Mouse (Mus musculus) lung, postnatal 0 days (tissue): ENCODE data around the gene Phf14. TPM values are rescaled to one million over a fixed set of nuclear protein-coding genes. Genes with fewer than 3 reads are reported as not detected.
"Not testable (repeated sequence)": the region's sequence is repeated elsewhere in the genome, so short reads cannot be mapped to it uniquely, and the experiment has no call there.

ENCODE experiments used
- ATAC-seq: fragments of 200-750 bp; cut with Nextera tagmentation; 2 replicates; pipeline ENCODE4 v1.8.0; 2017; ENCODE audit warnings: moderate library complexity
- DNase-seq: peaks from one replicate; pipeline ENCODE4 v3.0.0-alpha.2; 2016; ENCODE audit warnings: low spot score
- H3K27ac ChIP-seq: fragments of 300-500 bp; sonication (generic); 2 replicates; pipeline ENCODE4 v1.5.1; 2014; ENCODE audit warnings: antibody characterized with exemption, mild to moderate bottlenecking, low read length, mixed read lengths
- H3K27me3 ChIP-seq: fragments of 300-500 bp; sonication (generic); replicated peaks from 2 replicates; pipeline ENCODE4 v1.6.1; 2014; ENCODE audit warnings: low read length, mixed read lengths; ENCODE audit not compliant: insufficient read depth
- H3K36me3 ChIP-seq: fragments of 300-500 bp; sonication (generic); 2 replicates; pipeline ENCODE4 v1.6.1; 2014; ENCODE audit warnings: low read length, mixed read lengths; ENCODE audit not compliant: insufficient read depth
- H3K4me1 ChIP-seq: fragments of 300-500 bp; sonication (generic); 2 replicates; pipeline ENCODE4 v1.6.1; 2014; ENCODE audit warnings: antibody characterized with exemption, low read depth, low read length, mixed read lengths; ENCODE audit not compliant: insufficient read depth
- H3K4me2 ChIP-seq: fragments of 300-500 bp; sonication (generic); replicated peaks from 2 replicates; pipeline ENCODE4 v1.6.1; 2014; ENCODE audit warnings: low read depth, mild to moderate bottlenecking, low read length, moderate library complexity, mixed read lengths
- H3K4me3 ChIP-seq: fragments of 300-500 bp; sonication (generic); 2 replicates; pipeline ENCODE4 v1.5.1; 2014; ENCODE audit warnings: low read depth, low read length
- H3K9ac ChIP-seq: fragments of 300-500 bp; sonication (generic); replicated peaks from 2 replicates; pipeline ENCODE4 v1.6.1; 2014; ENCODE audit warnings: low read depth, mild to moderate bottlenecking
- H3K9me3 ChIP-seq: fragments of 300-500 bp; sonication (generic); 2 replicates; pipeline ENCODE4 v1.6.1; 2016; ENCODE audit warnings: low read length, mixed read lengths
- CTCF ChIP-seq: IDR thresholded peaks from 2 replicates; pipeline ENCODE4 v1.5.1; 2016; ENCODE audit warnings: antibody characterized with exemption, mild to moderate bottlenecking
- EP300 ChIP-seq: IDR thresholded peaks from 2 replicates; pipeline ENCODE4 v1.6.1; 2016; ENCODE audit warnings: antibody characterized with exemption, mild to moderate bottlenecking, control low read depth
- WGBS: fragments of 180-500 bp; shearing (Covaris S2); extraction: QIAGEN DNeasy Blood & Tissue Kit; methylation state at CpG from one replicate; pipeline ENCODE4 v1.1.7; 2014; 5-methylcytosine and 5-hydroxymethylcytosine counted together
- polyA plus RNA-seq: library from polyadenylated mRNA; unstranded; fragments of >200 nt; fragmentation: Nextera tagmentation; extraction: Ambion mirVana; gene quantifications from 2 replicates; pipeline ENCODE4 v1.2.1, GENCODE M21; 2015

Gene Phf14
- 50.0 and 54.2 TPM in 2 replicates for polyA plus RNA-seq

GRCm38 (mm10) chr6:11907269-11908032 is at the start of gene Phf14, which contains the start of gene Ndufa4:
Gene Phf14, plus strand, starts transcription at chr6:11907809.
Gene Ndufa4, minus strand, starts transcription at chr6:11907497.
- H3K4me2 ChIP-seq, result peak within 1 kb of the TSS; percentile 58
- H3K9me3 ChIP-seq, result no peaks in the 10 kb centered on the region
- DNase-seq (peak; percentile 97), ATAC-seq (peak; percentile 98)
- H3K4me3 ChIP-seq, result peak within 1 kb of the TSS; percentile 66
- H3K4me1 ChIP-seq, result peaks cover 7% of the 10 kb centered on the region
- no peaks in the 10 kb centered on the region for H3K27me3 ChIP-seq
- peak within 1 kb of the TSS; percentile 92 for H3K27ac ChIP-seq
- peak within 1 kb of the TSS; percentile 85 for H3K9ac ChIP-seq
- H3K36me3 ChIP-seq, result no peaks in the 10 kb centered on the region
- TF ChIP-seq CTCF (peak; percentile 15; the same call in 1 of the 2 replicates), EP300 (peak; percentile 95)
- under 1% methylated on average over 59 of the region's 59 CpGs for WGBS

GRCm38 (mm10) chr6:11875364-11875763 is 32.2 kb upstream of the Phf14 start:
- H3K9me3 ChIP-seq, H3K4me2 ChIP-seq, H3K27me3 ChIP-seq, H3K27ac ChIP-seq, DNase-seq, ATAC-seq, H3K36me3 ChIP-seq, H3K4me1 ChIP-seq, H3K9ac ChIP-seq, H3K4me3 ChIP-seq: not testable (repeated sequence)
- WGBS, result no CpG with 5 or more reads among the region's 2 CpGs

- Histone ChIP-seq H3K4me3 (no peak overlapping the region), H3K36me3 (peaks cover 15% of the 10 kb centered on the region), H3K27me3 (no peaks in the 10 kb centered on the region), H3K9me3 (no peaks in the 10 kb centered on the region), H3K27ac (no peak overlapping the region), H3K4me1 (peaks cover 1% of the 10 kb centered on the region; the same call in 1 of the 2 replicates), H3K9ac (no peak overlapping the region), H3K4me2 (no peak overlapping the region)
- TF ChIP-seq CTCF (no peak), EP300 (no peak)
- 87% methylated on average over 4 of the region's 4 CpGs for WGBS
- DNase-seq (no peak), ATAC-seq (no peak)
These were observed 6.7 kb upstream of the Phf14 start for GRCm38 (mm10) chr6:11900809-11901310.

GRCm38 (mm10) chr6:11906890-11907268 is 730 bp upstream of the Phf14 start:
- H3K9me3 ChIP-seq, result no peaks in the 10 kb centered on the region
- ATAC-seq (peak; percentile 41), DNase-seq (peak; percentile 79)
- 1% methylated on average over 5 of the region's 5 CpGs for WGBS
- H3K27me3 ChIP-seq, result no peaks in the 10 kb centered on the region
- no peaks in the 10 kb centered on the region for H3K36me3 ChIP-seq
- H3K27ac ChIP-seq, result peak overlapping the region; percentile 92
- TF ChIP-seq CTCF (no peak; the same call in none of the 2 replicates), EP300 (no peak)
- peaks cover 7% of the 10 kb centered on the region for H3K4me1 ChIP-seq
- peak overlapping the region; percentile 66 for H3K4me3 ChIP-seq
- peak overlapping the region; percentile 85 for H3K9ac ChIP-seq
- H3K4me2 ChIP-seq, result peak overlapping the region; percentile 58

GRCm38 (mm10) chr6:11908170-11908569 is 561 bp downstream of the Phf14 start:
- Histone ChIP-seq H3K36me3 (no peaks in the 10 kb centered on the region), H3K4me3 (peak overlapping the region; percentile 66), H3K9me3 (no peaks in the 10 kb centered on the region), H3K27me3 (no peaks in the 10 kb centered on the region), H3K9ac (peak overlapping the region; percentile 32; the same call in 1 of the 2 replicates), H3K27ac (peak overlapping the region; percentile 92), H3K4me1 (peaks cover 7% of the 10 kb centered on the region), H3K4me2 (peak overlapping the region; percentile 58)
- DNase-seq (peak; percentile 9), ATAC-seq (no peak)
- TF ChIP-seq EP300, result no peak
- no peak for TF ChIP-seq CTCF
- 23% methylated on average over 7 of the region's 7 CpGs for WGBS

- under 1% methylated on average over 20 of the region's 20 CpGs for WGBS
- H3K4me2 ChIP-seq, result peak overlapping the region; percentile 69
- H3K9ac ChIP-seq, result peak overlapping the region; percentile 91
- DNase-seq, result peak; percentile 96
- H3K27me3 ChIP-seq, result no peaks in the 10 kb centered on the region
- peak; percentile 96 for ATAC-seq
- no peaks in the 10 kb centered on the region for H3K9me3 ChIP-seq
- peak overlapping the region; percentile 95 for H3K27ac ChIP-seq
- H3K4me1 ChIP-seq, result peaks cover 9% of the 10 kb centered on the region
- H3K36me3 ChIP-seq, result no peaks in the 10 kb centered on the region
- TF ChIP-seq EP300, result peak; percentile 62; the same call in 1 of the 2 replicates
- no peak for TF ChIP-seq CTCF
- peak overlapping the region; percentile 78 for H3K4me3 ChIP-seq
These were observed 18.0 kb downstream of the Phf14 start for GRCm38 (mm10) chr6:11925496-11926041.
